Mouse (Mus musculus): ENCODE data around the gene E130218I03Rik. TPM values are rescaled to one million over a fixed set of nuclear protein-coding genes. Genes with fewer than 3 reads are reported as not detected.

The E130218I03Rik gene
- total RNA-seq (2018; cell fraction: chromatin; rRNA removed), result not detected
- total RNA-seq (2018; cell fraction: cytosol; rRNA removed), result under 1 TPM in 4 of 26 experiments, not detected in 22; 0.05 to 0.31 (median 0.20) TPM
- total RNA-seq (2018; cell fraction: nucleus; rRNA removed), result not detected
- polyA plus RNA-seq (2018), result not detected in 3 replicates

DNA sequence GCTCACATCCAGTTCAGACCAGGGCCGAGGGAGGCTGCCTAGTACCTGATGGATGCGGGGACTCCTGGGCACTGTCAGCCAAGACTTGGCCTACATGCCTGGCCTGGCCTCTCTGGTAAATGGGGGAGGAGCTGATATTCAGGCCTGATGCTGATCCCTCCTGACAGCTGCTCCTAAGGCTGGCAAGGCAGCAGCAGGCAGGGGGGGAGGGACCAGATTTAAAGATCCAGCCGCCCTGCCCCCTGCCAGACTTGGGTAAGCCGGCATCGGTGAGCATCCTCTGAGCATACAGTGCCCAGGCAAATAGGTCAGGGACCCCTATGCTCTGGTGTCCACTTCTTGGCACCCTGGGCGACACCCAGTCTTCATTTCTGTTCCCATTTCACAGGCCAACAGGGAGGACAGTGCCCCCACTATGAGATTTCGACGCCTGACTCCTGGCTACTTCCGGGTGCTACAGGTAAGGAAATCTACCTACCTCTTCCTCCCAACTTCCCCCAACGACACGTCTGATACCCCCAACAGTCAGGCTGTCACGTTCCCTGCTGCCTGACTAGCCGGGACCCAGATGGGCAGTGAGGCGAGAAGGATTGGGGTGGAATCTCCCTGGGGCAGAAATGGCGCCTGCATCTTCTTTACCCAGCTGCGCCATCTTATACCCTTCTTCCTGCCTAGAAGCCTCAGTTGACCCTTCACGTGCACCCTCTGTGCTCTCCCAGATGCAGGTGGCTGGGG, at the start of gene E130218I03Rik:
TSS of gene E130218I03Rik (plus strand) at position 147 of the 735 bp plus-strand sequence.
- Histone ChIP-seq H3K36me3 (ENCODE audit: inconsistent target) (no peaks in the 10 kb centered on the region), H3K27ac (no peak within 1 kb of the TSS), H3K79me2 (ENCODE audit: inconsistent target) (no peaks in the 10 kb centered on the region), H3K4me3 (ENCODE audit: inconsistent target) (no peak within 1 kb of the TSS)
- WGBS (ENCODE audit: missing documents), result 99% methylated on average over 17 of the region's 17 CpGs

DNA sequence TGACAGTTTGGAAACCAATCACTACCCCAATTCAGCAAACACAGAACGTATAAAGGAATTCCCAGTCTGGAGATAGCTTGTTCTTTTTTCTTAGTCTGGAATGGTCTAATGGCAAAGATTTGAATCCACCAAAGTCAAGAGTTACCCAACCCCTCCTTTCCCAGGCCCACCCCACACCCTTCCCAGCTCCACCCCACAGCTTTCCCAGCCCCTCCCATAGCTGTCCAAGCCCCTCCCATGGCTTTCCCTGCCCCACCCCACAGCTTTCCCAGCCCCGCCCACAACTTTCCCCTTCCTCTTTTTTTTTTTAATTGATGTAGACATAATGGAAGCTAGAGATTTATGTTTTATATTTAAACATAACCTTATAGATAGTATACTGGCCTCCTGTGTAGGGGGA, 44.1 kb upstream of the E130218I03Rik start:
- H3K4me3 ChIP-seq (ENCODE audit: inconsistent target), result no peak overlapping the region
- WGBS (ENCODE audit: missing documents), result 78% methylated on average over 1 of the region's 2 CpGs
- H3K27ac ChIP-seq, result no peak overlapping the region
- H3K36me3 ChIP-seq (ENCODE audit: inconsistent target), result no peaks in the 10 kb centered on the region
- no peaks in the 10 kb centered on the region for H3K79me2 ChIP-seq (ENCODE audit: inconsistent target)

DNA sequence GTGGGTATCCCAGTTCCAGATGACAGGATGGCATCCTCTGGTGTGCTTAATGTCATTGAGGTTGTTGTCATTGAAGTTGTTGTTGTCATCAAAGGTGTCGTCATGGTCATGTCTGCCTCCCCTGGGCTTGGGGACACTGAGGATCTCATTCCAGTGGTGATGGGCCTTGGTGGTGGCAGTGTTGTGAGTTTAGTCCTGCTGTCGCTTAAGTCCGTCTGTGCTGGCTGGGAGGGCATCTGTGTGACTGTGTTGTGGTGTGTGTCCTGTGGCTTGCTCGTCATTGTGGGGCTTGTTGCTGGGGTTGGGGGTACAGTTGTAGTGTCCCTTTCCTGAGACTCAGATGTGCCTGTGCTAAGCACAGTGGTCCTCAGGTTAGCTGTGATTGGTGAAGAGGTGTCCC, 40.6 kb upstream of the E130218I03Rik start, which contains the start of gene Gm7534:
TSS of gene Gm7534 (minus strand) at position 101 of the 400 bp plus-strand sequence.
- H3K4me3 ChIP-seq (ENCODE audit: inconsistent target), result no peak within 1 kb of the TSS
- H3K27ac ChIP-seq, result no peak within 1 kb of the TSS
- no peaks in the 10 kb centered on the region for H3K36me3 ChIP-seq (ENCODE audit: inconsistent target)
- H3K79me2 ChIP-seq (ENCODE audit: inconsistent target), result no peaks in the 10 kb centered on the region
- 100% methylated on average over 4 of the region's 4 CpGs for WGBS (ENCODE audit: missing documents)

DNA sequence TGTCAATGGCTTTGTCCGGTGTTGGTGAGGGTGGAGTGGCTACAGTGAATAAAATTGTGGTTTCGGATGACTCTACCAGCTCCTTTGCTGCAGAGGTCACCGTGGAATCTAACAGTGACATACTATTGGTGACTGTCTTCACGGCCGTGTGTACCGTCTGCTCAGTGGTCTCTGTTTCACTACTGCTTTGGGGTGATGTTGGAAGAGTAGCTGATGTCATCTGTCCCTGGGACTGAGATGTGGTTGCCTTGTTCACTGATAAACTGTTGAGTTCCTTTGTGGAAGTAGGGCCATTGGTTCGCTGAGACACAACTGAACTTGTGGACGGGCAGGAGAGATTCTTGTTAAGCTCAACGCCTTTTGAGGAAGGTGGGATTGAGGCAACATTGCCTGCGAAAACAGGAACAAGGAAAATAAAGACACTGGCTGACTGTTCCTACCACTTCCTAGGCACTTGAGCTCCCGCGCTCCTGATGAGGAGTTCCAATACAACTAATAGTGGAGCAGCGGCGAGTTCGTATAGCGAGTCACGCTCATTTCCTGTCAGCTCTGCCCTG, 40.0 kb upstream of the E130218I03Rik start:
- 37% methylated on average over 17 of the region's 17 CpGs for WGBS (ENCODE audit: missing documents)
- Histone ChIP-seq H3K4me3 (ENCODE audit: inconsistent target) (no peak overlapping the region), H3K27ac (no peak overlapping the region), H3K79me2 (ENCODE audit: inconsistent target) (no peaks in the 10 kb centered on the region), H3K36me3 (ENCODE audit: inconsistent target) (no peaks in the 10 kb centered on the region)

DNA sequence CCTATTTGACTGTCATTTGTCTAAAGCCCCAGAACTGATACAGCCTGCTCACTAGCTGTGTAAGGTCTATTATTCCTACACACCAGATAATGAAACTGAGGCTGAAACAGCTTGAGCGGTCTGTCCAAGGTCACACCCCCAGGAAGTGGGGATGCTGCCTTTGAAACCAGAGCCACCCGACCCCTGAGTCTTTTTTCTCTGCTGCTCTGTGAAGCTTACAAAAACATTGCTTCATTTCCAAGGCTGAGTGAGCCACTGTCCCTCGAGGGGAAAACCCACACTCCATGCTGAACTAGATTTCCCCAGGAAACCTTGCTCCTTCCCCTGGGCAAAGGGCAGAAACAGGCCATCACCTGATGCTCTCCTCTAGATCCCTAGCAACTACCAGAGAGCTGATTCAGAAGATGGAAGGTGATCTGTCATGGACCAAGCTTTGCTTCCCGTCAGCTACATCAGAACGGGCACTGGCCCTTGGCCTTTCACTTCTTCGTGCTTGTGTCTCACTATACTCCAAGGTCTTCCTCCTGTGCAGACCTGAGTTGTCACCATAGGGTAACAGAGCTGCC, 36.9 kb upstream of the E130218I03Rik start:
- 61% methylated on average over 6 of the region's 6 CpGs for WGBS (ENCODE audit: missing documents)
- Histone ChIP-seq H3K79me2 (ENCODE audit: inconsistent target) (no peaks in the 10 kb centered on the region), H3K36me3 (ENCODE audit: inconsistent target) (no peaks in the 10 kb centered on the region), H3K27ac (no peak overlapping the region), H3K4me3 (ENCODE audit: inconsistent target) (no peak overlapping the region)

DNA sequence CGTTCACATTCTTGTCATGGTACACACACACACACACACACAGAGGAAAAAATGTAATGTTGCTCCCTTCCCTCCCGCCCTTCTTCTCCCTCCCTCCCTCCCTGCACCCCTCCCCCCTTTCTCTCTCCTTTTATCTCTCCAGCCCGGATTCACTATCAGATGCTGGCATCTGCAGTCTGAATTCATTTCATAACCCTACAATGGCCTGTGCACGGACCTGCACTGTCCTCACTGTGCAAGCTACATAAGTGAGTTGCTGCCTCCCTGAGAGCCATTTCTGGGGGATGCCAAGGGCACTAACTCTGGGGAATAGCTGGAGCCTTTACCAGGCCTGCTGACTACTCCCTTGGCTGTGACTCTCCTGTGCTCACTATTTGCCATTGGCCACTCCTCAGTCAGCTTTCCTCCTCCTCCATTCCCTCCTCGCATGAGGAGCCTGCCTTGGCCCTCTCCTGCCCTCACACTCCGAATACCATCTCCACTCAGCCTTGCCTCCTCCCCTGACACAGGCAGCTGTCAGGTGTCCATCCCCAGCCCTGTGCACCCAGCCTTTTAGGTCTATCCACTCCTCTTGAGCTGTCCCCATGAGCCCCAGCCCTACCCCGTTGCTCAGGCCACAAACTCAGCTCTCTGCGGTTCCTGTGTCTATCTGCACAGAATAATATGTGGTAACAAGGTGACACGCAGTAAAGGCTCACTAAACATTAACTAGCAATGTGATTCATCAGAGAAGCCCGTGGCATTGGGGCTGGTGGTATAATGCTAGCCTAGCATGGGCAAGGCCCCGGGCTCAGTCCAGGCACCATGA, 20.5 kb upstream of the E130218I03Rik start:
- no peak overlapping the region for H3K4me3 ChIP-seq (ENCODE audit: inconsistent target)
- no peak overlapping the region for H3K27ac ChIP-seq
- WGBS (ENCODE audit: missing documents), result 79% methylated on average over 9 of the region's 11 CpGs
- H3K79me2 ChIP-seq (ENCODE audit: inconsistent target), result no peaks in the 10 kb centered on the region
- H3K36me3 ChIP-seq (ENCODE audit: inconsistent target), result no peaks in the 10 kb centered on the region

DNA sequence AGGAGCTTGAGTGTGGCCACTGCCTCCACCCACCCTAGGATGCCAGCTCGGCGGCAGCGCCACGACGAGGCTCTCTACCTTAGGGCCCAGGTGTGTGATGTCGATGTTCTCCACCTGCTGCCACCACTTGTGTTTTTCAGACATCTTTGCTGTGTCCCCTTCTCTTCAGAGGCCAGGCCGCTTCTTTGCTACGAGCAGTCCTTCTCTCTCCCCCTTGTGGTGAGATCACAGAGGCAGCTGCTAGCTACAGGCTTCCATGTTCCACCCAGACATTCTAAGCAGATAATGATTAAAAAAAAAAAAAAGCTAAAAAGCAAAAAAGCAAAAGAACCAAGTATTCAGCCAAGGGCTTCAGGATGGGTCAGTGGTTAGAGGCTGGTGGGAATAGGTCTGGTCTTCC, 16.3 kb upstream of the E130218I03Rik start, which contains the start of gene Catsper4:
TSS of gene Catsper4 (minus strand) at position 190 of the 400 bp plus-strand sequence.
- Histone ChIP-seq H3K4me3 (ENCODE audit: inconsistent target) (no peak within 1 kb of the TSS), H3K36me3 (ENCODE audit: inconsistent target) (no peaks in the 10 kb centered on the region), H3K27ac (no peak within 1 kb of the TSS), H3K79me2 (ENCODE audit: inconsistent target) (no peaks in the 10 kb centered on the region)
- 87% methylated on average over 8 of the region's 8 CpGs for WGBS (ENCODE audit: missing documents)

DNA sequence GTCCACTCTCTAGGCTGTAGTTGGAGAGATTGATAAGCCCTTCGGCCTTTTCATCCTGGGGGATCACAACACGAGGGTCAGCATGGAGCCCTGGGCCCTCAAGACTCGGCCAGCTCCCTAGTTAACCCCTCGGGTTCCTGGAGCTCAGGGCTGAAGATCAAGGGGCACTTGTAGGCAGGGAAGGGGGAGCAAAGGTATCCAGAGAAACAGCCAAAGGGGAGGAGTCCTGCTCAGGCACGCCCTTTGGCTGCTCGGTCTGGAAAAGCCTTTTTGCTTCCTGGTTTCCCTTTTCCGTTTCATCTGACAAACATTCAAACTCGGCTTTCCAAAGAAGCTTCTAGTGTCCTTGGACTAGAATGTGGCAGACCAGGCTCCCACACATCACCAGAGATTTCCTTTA, 13.0 kb upstream of the E130218I03Rik start:
- Histone ChIP-seq H3K79me2 (ENCODE audit: inconsistent target) (no peaks in the 10 kb centered on the region), H3K27ac (no peak overlapping the region), H3K4me3 (ENCODE audit: inconsistent target) (no peak overlapping the region), H3K36me3 (ENCODE audit: inconsistent target) (no peaks in the 10 kb centered on the region)
- WGBS (ENCODE audit: missing documents), result 76% methylated on average over 8 of the region's 8 CpGs

DNA sequence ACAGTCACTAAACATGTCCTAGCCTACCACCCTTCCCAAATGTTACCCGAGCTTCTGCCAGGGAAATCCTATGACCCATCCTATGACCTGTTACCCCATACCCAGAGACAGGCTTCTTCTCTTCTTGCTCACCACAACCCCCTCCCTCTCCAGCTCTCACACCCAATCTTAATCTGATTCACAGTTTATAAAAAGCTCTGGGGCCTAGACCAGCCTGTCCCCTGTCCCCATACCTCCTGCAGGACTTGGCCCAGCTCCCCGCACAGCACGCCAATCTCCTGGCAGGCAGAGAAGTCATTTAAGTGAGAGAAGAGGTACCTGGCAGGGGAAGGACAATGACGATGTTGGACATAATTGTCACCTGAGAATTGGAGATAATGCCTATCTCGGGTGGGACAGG, 8.6 kb upstream of the E130218I03Rik start:
- Histone ChIP-seq H3K27ac (no peak overlapping the region), H3K36me3 (ENCODE audit: inconsistent target) (no peaks in the 10 kb centered on the region)
- 90% methylated on average over 5 of the region's 5 CpGs for WGBS (ENCODE audit: missing documents)

DNA sequence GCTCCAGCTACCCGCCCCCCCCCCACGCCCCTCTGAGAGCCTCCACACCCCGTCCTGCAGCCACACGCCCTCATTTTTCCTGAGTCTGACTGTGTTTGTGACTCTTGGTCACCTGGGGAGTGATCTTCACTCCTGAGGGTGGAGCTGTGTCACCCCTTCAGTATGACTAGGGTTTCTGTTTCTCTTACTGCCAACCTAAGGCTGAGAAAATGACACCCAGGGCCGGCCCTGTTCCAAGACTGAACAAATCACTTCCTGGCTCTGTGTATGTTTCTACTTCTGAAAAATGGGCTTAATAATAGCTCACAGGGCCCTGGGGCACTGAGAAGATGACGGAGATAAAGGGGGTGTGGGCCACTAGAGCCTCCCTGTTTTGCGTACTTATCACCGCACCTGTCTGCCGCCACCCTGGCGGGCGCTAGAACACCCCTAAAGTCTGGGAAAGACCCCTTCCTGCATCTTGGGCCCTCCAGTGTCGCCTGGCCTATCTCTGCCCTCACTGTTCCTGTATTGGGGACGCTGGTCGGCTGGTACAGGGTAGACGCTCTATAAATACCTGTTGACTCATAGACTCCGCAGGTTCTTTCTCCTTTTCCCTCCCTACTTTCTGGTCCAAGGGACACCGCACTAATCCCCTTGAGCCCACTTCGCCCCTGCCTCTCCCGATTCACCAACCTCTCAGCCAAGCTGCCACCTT, 5.7 kb upstream of the E130218I03Rik start:
- Histone ChIP-seq H3K36me3 (ENCODE audit: inconsistent target) (no peaks in the 10 kb centered on the region), H3K27ac (no peak overlapping the region), H3K79me2 (ENCODE audit: inconsistent target) (no peaks in the 10 kb centered on the region), H3K4me3 (ENCODE audit: inconsistent target) (no peak overlapping the region)
- 80% methylated on average over 19 of the region's 19 CpGs for WGBS (ENCODE audit: missing documents)

More for the DNA sequence above, 8.6 kb upstream of the E130218I03Rik start:
- no peaks in the 10 kb centered on the region for H3K79me2 ChIP-seq (ENCODE audit: inconsistent target)
- H3K4me3 ChIP-seq (ENCODE audit: inconsistent target), result no peak overlapping the region

DNA sequence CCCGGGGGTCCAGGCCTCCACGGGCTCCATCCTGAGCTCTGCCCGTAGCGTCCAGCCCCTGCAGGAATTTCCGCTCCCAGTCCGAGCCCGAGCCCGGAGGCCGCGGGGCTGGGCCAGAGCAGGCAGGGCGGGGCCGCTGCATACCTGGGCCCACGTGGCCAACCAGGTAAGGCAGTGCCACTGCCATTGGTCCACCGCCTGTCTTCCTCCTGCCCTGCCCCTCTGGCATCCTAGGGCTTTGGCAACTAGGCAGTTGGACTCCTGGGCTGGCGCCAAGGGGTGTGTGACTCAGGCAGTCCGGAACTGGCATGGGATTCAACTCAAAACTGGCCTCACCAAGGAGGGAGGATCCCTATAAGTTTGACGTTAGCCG, 5.2 kb upstream of the E130218I03Rik start, which contains the start of gene Cnksr1:
TSS of gene Cnksr1 (minus strand) at position 121 of the 373 bp plus-strand sequence.
- H3K27ac ChIP-seq, result no peak within 1 kb of the TSS
- H3K4me3 ChIP-seq (ENCODE audit: inconsistent target), result no peak within 1 kb of the TSS
- no peaks in the 10 kb centered on the region for H3K79me2 ChIP-seq (ENCODE audit: inconsistent target)
- H3K36me3 ChIP-seq (ENCODE audit: inconsistent target), result no peaks in the 10 kb centered on the region
- WGBS (ENCODE audit: missing documents), result 14% methylated on average over 18 of the region's 18 CpGs

DNA sequence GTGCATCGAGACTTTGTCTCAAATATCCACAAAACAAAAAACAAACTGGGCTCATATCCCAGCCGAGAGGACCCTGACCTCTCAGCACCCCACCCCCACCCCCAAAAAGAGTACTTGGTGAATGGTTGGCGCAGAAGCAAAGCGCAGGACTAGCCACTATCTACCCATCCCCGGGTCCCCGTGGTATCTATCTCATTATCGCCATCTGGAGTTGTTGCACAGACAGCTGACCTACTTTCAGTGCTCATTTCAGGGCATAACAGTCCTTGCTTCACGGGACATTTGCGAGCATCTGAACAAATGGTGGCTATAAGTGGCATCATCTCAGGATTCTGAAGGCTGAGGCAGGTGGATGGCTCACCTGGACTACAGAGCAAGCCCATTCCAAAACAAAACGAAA, 4.8 kb upstream of the E130218I03Rik start:
- no peaks in the 10 kb centered on the region for H3K36me3 ChIP-seq (ENCODE audit: inconsistent target)
- no peak overlapping the region for H3K4me3 ChIP-seq (ENCODE audit: inconsistent target)
- H3K79me2 ChIP-seq (ENCODE audit: inconsistent target), result no peaks in the 10 kb centered on the region
- 18% methylated on average over 9 of the region's 10 CpGs for WGBS (ENCODE audit: missing documents)
- no peak overlapping the region for H3K27ac ChIP-seq

DNA sequence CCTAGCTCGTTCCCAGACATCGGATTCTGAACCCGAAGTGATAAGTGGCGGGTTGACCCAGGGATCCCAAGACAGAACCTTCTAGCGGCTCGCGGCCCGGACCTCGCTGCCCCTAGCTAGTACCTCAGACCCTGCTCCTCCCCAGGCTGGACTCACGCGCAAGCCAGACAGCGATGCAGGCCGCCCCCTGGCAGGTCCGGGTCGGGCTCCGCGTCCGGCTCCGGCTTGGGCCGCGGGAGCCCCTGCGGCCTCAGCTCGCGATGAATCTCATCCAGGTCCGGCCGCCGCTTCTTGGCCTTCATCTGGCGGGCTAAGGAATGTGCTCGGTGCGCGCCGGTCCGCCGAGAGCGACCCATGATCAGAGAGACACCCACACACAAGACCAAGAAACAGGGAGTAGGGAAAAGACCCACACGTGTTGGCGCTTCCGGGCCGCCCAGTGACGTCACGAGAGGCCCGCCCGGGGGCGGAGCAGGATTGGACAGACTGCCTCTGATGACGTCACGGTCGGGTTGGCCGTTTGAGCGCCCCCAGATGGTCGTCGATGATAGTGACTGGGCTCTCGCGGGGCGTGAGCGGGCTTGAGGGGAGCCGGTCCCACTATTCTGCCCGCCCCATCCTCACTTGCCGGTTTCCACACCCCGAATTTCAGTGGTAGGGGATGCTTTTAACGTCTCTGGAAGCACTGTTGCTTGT, 1.8 kb downstream of the E130218I03Rik start, which contains the start of gene Zfp593:
TSS of gene Zfp593 (minus strand) at position 445 of the 696 bp plus-strand sequence.
- WGBS (ENCODE audit: missing documents), result 1% methylated on average over 57 of the region's 60 CpGs
- Histone ChIP-seq H3K4me3 (ENCODE audit: inconsistent target) (peak within 1 kb of the TSS; percentile 59), H3K36me3 (ENCODE audit: inconsistent target) (no peaks in the 10 kb centered on the region), H3K79me2 (ENCODE audit: inconsistent target) (no peaks in the 10 kb centered on the region), H3K27ac (no peak within 1 kb of the TSS)

Data from macrophage (primary cell).